Mouse (Mus musculus) liver, postnatal 0 days (tissue): ENCODE measurements around the gene Mmp25.

Source experiments
- CTCF ChIP-seq: sonication (generic); IDR thresholded peaks from 2 replicates; pipeline ENCODE4 v1.5.1; 2016; ENCODE audit warnings: antibody characterized with exemption, low read depth
- EP300 ChIP-seq: IDR thresholded peaks from 2 replicates; pipeline ENCODE4 v1.6.1; 2016; ENCODE audit warnings: antibody characterized with exemption, low read depth, mild to moderate bottlenecking

DNA sequence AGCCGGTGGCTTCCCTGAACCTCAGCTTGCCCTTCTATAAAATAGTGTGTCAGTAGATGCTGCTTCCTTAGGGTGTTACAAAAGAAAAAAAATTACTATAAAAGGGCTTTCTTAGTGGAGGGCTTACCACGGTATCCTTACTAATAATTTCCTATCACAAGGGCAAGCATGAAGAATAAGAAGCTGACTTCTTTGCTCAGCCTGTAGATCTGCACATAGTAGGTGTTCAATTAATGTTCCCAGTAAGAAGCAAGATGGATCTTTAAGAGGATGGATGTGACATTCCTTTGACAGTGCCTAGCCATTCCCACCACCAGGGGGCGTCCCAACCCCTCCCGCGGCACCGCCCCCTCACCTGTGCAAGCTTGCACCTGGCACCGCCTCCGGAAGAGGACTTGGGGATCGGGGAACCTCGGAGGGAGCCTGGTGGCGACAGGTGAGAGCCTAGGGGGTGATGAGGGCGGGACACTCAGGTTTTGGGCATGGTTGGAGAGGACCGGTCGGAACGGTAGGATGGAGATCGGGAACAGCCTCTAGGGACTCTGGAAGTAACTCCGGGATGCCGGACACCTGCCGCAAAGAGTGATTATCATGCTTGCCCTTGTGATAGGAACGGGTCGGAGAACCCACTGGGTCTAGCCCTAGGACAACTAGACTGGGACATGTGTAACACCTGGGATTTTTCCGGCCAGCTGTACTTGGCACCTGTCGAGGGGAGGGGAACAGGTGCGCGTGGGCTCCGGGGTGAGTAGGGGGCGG is 15.2 kb upstream of the Mmp25 start, which contains the start of gene Bicdl2:
- peak; percentile 83 for TF ChIP-seq CTCF
- no peak for TF ChIP-seq EP300
